Mouse (Mus musculus) cortical plate, adult 2 months (tissue): Measurements from ENCODE around the gene Sctr. TPM values are rescaled to one million over a fixed set of nuclear protein-coding genes. Genes with fewer than 3 reads are reported as not detected.

Source experiments
- H3K27ac ChIP-seq: fragments of 200-500 bp; 2 replicates; pipeline ENCODE4 v1.5.1; 2012; ENCODE audit warnings: low read length, control low read depth, inconsistent platforms; ENCODE audit not compliant: insufficient read depth
- H3K4me1 ChIP-seq: fragments of 200-500 bp; 2 replicates; pipeline ENCODE4 v1.6.1; 2011; ENCODE audit warnings: low read length; ENCODE audit not compliant: control insufficient read depth, insufficient read depth
- H3K4me3 ChIP-seq: fragments of 200-500 bp; 2 replicates; pipeline ENCODE4 v1.5.1; 2011; ENCODE audit warnings: mild to moderate bottlenecking, low read length, control low read depth; ENCODE audit not compliant: insufficient read depth
- CTCF ChIP-seq: fragments of 200-500 bp; IDR thresholded peaks from 2 replicates; pipeline ENCODE4 v1.5.1; 2011; ENCODE audit warnings: mild to moderate bottlenecking, control low read depth, low read length; ENCODE audit not compliant: insufficient read depth; ENCODE audit errors: extremely low read depth
- POLR2A ChIP-seq: fragments of 200-500 bp; IDR thresholded peaks from 2 replicates; pipeline ENCODE4 v1.6.1; 2011; ENCODE audit warnings: mild to moderate bottlenecking, low read length, control low read depth; ENCODE audit not compliant: insufficient read depth; ENCODE audit errors: extremely low read depth
- polyA plus RNA-seq: library from polyadenylated mRNA; depleted of rRNA; stranded (reverse); fragments of >200 nt; gene quantifications from 2 replicates; pipeline ENCODE4 v1.2.3, GENCODE M21; 2012

The Sctr gene
- polyA plus RNA-seq, 1 experiment, result 0.73 TPM

GRCm38 (mm10) chr1:120047325-120047724 is 40.6 kb downstream of the Sctr start:
- Histone ChIP-seq H3K4me1 (no peaks in the 10 kb centered on the region), H3K4me3 (no peak overlapping the region), H3K27ac (no peak overlapping the region)
- TF ChIP-seq CTCF, result no peak
- TF ChIP-seq POLR2A, result no peak

DNA sequence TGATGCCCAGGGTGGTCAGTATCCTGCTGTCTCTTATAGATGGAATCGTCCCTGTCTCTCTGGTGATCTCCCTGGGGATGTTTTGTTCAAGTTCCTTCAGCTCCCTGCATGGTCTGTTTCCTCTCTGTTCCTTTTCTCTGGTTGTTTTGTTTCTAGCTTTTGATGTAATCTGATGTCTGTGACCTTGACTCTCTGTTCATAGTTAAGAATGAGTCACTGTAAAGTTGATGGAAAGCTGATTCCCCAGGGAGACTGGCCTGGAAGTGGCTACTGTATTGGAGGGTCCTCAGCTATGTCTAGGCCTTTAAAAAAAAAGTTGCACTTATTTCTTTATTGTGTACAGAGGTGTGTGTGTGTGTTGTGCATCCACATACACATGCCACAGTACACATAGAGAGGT is 44.4 kb downstream of the Sctr start:
- H3K27ac ChIP-seq, result no peak overlapping the region
- TF ChIP-seq CTCF, result no peak
- no peak for TF ChIP-seq POLR2A
- H3K4me1 ChIP-seq, result no peaks in the 10 kb centered on the region
- no peak overlapping the region for H3K4me3 ChIP-seq

- no peak for TF ChIP-seq CTCF
- no peak for TF ChIP-seq POLR2A
- Histone ChIP-seq H3K4me1 (peaks cover 3% of the 10 kb centered on the region), H3K4me3 (no peak overlapping the region), H3K27ac (no peak overlapping the region)
Observed at GRCm38 (mm10) chr1:120054997-120055396, 48.3 kb downstream of the Sctr start.

DNA sequence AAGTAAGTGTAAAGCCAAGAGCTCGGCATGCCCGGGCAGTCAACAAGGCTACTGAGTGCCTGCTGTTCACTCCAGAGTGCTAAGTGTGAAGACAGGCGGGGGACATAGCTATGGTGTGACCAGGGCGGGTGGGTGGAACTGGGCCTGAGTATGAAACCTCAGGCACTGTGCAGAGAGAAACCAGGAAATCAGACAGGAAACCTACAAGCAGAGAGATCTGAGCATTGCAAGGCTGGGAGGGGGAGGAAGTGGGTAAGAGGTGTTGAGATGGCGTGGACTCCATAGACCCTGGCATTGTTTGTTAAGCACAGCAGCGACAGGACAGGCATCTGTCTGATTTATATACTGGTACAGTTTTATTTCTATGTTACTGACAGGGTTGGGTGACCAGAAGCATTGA is 48.8 kb downstream of the Sctr start:
- TF ChIP-seq CTCF (no peak), POLR2A (no peak)
- Histone ChIP-seq H3K27ac (no peak overlapping the region), H3K4me1 (peaks cover 3% of the 10 kb centered on the region), H3K4me3 (no peak overlapping the region)

DNA sequence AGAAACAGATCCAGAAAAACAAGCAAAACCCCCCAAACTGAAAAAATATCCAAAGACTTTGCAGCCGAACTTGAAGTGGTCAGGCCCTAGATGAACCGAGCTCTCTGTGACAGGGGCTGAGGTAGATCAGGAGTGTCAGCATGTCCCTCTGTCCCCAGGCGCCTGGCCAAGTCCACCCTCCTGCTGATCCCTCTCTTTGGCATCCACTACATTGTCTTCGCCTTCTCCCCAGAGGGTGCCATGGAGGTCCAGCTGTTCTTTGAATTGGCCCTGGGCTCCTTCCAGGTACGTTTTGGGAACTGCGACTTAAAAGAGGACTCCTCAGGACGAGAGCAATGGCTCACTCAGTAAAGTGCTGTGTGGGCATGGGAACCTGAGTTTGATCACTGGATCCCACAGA is 49.5 kb downstream of the Sctr start:
- Histone ChIP-seq H3K4me3 (no peak overlapping the region), H3K4me1 (peaks cover 3% of the 10 kb centered on the region), H3K27ac (no peak overlapping the region)
- TF ChIP-seq CTCF, result no peak
- TF ChIP-seq POLR2A, result no peak

GRCm38 (mm10) chr1:120057044-120057443 is 50.4 kb downstream of the Sctr start:
- H3K4me1 ChIP-seq, result peaks cover 3% of the 10 kb centered on the region
- no peak overlapping the region for H3K27ac ChIP-seq
- no peak for TF ChIP-seq POLR2A
- TF ChIP-seq CTCF, result no peak
- H3K4me3 ChIP-seq, result no peak overlapping the region

DNA sequence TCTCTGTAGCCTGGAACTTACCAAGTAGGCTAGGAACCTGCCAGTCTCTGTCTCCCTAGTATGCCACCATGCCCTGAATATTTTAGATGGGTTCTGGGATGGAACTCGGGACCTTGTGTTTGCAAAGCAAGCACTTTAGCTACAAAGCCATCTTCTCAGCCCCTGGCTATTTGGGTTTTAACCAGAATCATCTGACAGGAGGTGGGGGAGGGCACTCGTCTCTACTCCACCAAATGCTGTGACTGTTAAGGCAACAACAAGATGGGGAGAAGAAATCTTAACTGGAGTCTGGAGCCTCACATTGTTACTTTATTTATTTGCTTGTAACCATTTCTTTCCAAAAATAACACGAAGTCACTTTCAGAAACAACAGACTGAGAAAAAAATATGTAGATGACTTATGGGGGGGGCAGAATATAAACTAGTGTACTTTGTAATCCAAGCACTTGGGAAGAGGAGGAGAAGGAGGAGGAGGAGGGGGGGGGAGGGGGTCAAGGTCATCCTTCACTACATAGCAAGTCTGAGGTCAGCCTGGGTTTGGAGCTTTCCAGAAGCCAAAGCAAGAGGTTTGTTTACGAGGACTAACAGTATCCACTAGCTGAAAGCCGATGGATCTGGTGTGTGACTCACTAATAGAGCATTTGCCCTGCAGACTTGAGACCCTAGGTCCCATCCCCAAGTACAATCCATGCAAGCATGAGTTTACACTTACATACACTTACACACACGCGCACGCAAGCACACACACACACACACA is 51.2 kb downstream of the Sctr start:
- Histone ChIP-seq H3K27ac (no peak overlapping the region), H3K4me3 (no peak overlapping the region), H3K4me1 (peaks cover 3% of the 10 kb centered on the region)
- TF ChIP-seq POLR2A, result no peak
- TF ChIP-seq CTCF, result no peak

DNA sequence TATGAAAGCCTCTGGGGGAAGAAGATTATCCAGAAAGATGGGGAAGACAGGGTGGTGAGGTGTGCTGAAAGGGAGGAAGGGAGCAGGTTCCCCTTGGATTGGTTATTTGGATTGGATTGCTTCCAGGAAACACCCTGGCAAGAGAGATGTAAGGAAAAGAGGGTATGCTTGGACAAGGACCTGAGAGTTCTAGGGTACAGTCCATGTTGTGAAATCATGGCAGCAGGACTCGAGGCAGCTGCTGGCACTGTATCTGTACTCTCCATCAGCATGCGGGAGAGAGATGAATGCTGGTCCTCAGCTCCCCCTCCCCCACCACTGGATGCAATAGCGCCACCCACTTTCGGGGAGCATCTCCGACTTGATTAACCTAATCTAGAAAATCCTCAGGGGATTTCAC is 54.0 kb downstream of the Sctr start:
- no peak for TF ChIP-seq POLR2A
- TF ChIP-seq CTCF, result no peak
- H3K4me3 ChIP-seq, result no peak overlapping the region
- H3K27ac ChIP-seq, result no peak overlapping the region
- H3K4me1 ChIP-seq, result peaks cover 3% of the 10 kb centered on the region

GRCm38 (mm10) chr1:120062231-120062630 is 55.5 kb downstream of the Sctr start:
- no peak overlapping the region for H3K4me3 ChIP-seq
- TF ChIP-seq CTCF (no peak), POLR2A (no peak)
- H3K4me1 ChIP-seq, result no peaks in the 10 kb centered on the region; the same call in 1 of the 2 replicates
- no peak overlapping the region for H3K27ac ChIP-seq

- TF ChIP-seq POLR2A, result no peak
- TF ChIP-seq CTCF, result no peak
- Histone ChIP-seq H3K4me1 (no peaks in the 10 kb centered on the region), H3K27ac (no peak overlapping the region), H3K4me3 (no peak overlapping the region)
Observed at GRCm38 (mm10) chr1:120064036-120064682, 57.5 kb downstream of the Sctr start.
